Mouse (Mus musculus) kidney, postnatal 0 days (tissue): ENCODE results near the gene Fance. TPM values are rescaled to one million over a fixed set of nuclear protein-coding genes. Genes with fewer than 3 reads are reported as not detected.

Source experiments
- ATAC-seq: fragments of 200-750 bp; cut with Nextera tagmentation; replicated peaks from 2 replicates; pipeline ENCODE4 v1.8.0; 2017; ENCODE audit warnings: low read depth, moderate number of reproducible peaks, moderate TSS enrichment, moderate library complexity; ENCODE audit not compliant: low FRiP score
- DNase-seq: peaks from one replicate; pipeline ENCODE4 v3.0.0-alpha.2; 2016; ENCODE audit warnings: low spot score
- H3K27ac ChIP-seq: fragments of 300-500 bp; sonication (generic); 2 replicates; pipeline ENCODE4 v1.5.1; 2014; ENCODE audit warnings: mild to moderate bottlenecking
- H3K27me3 ChIP-seq: fragments of 300-500 bp; sonication (generic); 2 replicates; pipeline ENCODE4 v1.6.1; 2014; ENCODE audit warnings: low read length, mixed read lengths; ENCODE audit not compliant: insufficient read depth
- H3K36me3 ChIP-seq: fragments of 300-500 bp; sonication (generic); 2 replicates; pipeline ENCODE4 v1.6.1; 2014; ENCODE audit warnings: low read length, mixed read lengths; ENCODE audit not compliant: insufficient read depth
- H3K4me1 ChIP-seq: fragments of 300-500 bp; sonication (generic); replicated peaks from 2 replicates; pipeline ENCODE4 v1.6.1; 2014; ENCODE audit warnings: antibody characterized with exemption, low read length, mixed read lengths; ENCODE audit not compliant: insufficient read depth
- H3K4me2 ChIP-seq: fragments of 300-500 bp; sonication (generic); 2 replicates; pipeline ENCODE4 v1.6.1; 2014; ENCODE audit warnings: mild to moderate bottlenecking, low read length, moderate library complexity, mixed read lengths
- H3K4me3 ChIP-seq: fragments of 300-500 bp; sonication (generic); replicated peaks from 2 replicates; pipeline ENCODE4 v1.5.1; 2014; ENCODE audit warnings: low read depth, low read length
- H3K9ac ChIP-seq: fragments of 300-500 bp; sonication (generic); 2 replicates; pipeline ENCODE4 v1.6.1; 2014; ENCODE audit warnings: low read depth, low read length
- H3K9me3 ChIP-seq: fragments of 300-500 bp; sonication (generic); replicated peaks from 2 replicates; pipeline ENCODE4 v1.6.1; 2016; ENCODE audit warnings: low read length, inconsistent platforms, mixed read lengths
- CTCF ChIP-seq: IDR thresholded peaks from 2 replicates; pipeline ENCODE4 v1.5.1; 2016; ENCODE audit warnings: antibody characterized with exemption, low read depth, mild to moderate bottlenecking, moderate library complexity
- WGBS: fragments of 180-500 bp; shearing (Covaris S2); extraction: QIAGEN DNeasy Blood & Tissue Kit; methylation state at CpG from one replicate; pipeline ENCODE4 v1.1.7; 2014; 5-methylcytosine and 5-hydroxymethylcytosine counted together
- polyA plus RNA-seq: library from polyadenylated mRNA; unstranded; fragments of >200 nt; fragmentation: Nextera tagmentation; extraction: Ambion mirVana; gene quantifications from 2 replicates; pipeline ENCODE4 v1.2.1, GENCODE M21; 2015

Gene Fance
- polyA plus RNA-seq, 1 experiment from 2014 or later, result 29.5 TPM

GRCm38 (mm10) chr17:28325751-28326150 is 12.4 kb downstream of the Fance start:
- Histone ChIP-seq H3K9ac (no peak overlapping the region), H3K4me1 (peaks cover 18% of the 10 kb centered on the region; the same call in 1 of the 2 replicates), H3K4me3 (no peak overlapping the region), H3K4me2 (no peak overlapping the region), H3K27me3 (no peaks in the 10 kb centered on the region), H3K9me3 (no peaks in the 10 kb centered on the region), H3K36me3 (peaks cover 17% of the 10 kb centered on the region; the same call in 1 of the 2 replicates), H3K27ac (no peak overlapping the region)
- no peak for TF ChIP-seq CTCF
- ATAC-seq (no peak), DNase-seq (no peak)
- 84% methylated on average over 8 of the region's 8 CpGs for WGBS

- peaks cover 19% of the 10 kb centered on the region for H3K36me3 ChIP-seq
- peak overlapping the region; percentile 84 for H3K27ac ChIP-seq
- TF ChIP-seq CTCF, result no peak
- H3K4me1 ChIP-seq, result peaks cover 19% of the 10 kb centered on the region; the same call in 1 of the 2 replicates
- no peak overlapping the region for H3K4me3 ChIP-seq
- DNase-seq (no peak), ATAC-seq (no peak)
- 0 out of 2 replicates have a peak overlapping the region, but pooled peaks have one; percentile 57 for H3K9ac ChIP-seq
- H3K27me3 ChIP-seq, result no peaks in the 10 kb centered on the region
- WGBS, result 73% methylated on average over 3 of the region's 3 CpGs
- no peak overlapping the region for H3K4me2 ChIP-seq
- no peaks in the 10 kb centered on the region for H3K9me3 ChIP-seq
Observed at GRCm38 (mm10) chr17:28326951-28327350, 13.6 kb downstream of the Fance start.

- Histone ChIP-seq H3K4me2 (peak overlapping the region; percentile 74), H3K4me3 (peak overlapping the region; percentile 48), H3K9ac (peak overlapping the region; percentile 57), H3K4me1 (peaks cover 28% of the 10 kb centered on the region; the same call in 1 of the 2 replicates), H3K27me3 (no peaks in the 10 kb centered on the region), H3K9me3 (no peaks in the 10 kb centered on the region), H3K36me3 (peaks cover 24% of the 10 kb centered on the region), H3K27ac (peak overlapping the region; percentile 84)
- peak; percentile 58 for ATAC-seq
- DNase-seq, result no peak
- 3% methylated on average over 22 of the region's 22 CpGs for WGBS
- no peak for TF ChIP-seq CTCF
Observed at GRCm38 (mm10) chr17:28327673-28328325, 14.5 kb downstream of the Fance start.

- Histone ChIP-seq H3K36me3 (peaks cover 24% of the 10 kb centered on the region), H3K4me1 (peaks cover 34% of the 10 kb centered on the region; the same call in 1 of the 2 replicates), H3K9me3 (no peaks in the 10 kb centered on the region), H3K4me3 (peak within 1 kb of the TSS; percentile 48), H3K4me2 (peak within 1 kb of the TSS; percentile 74), H3K9ac (peak within 1 kb of the TSS; percentile 89), H3K27ac (peak within 1 kb of the TSS; percentile 84), H3K27me3 (no peaks in the 10 kb centered on the region)
- peak; percentile 97 for DNase-seq
- peak; percentile 94 for TF ChIP-seq CTCF
- ATAC-seq, result peak; percentile 81
- under 1% methylated on average over 67 of the region's 67 CpGs for WGBS
Observed at GRCm38 (mm10) chr17:28328366-28328928, 15.1 kb downstream of the Fance start, which contains the start of gene Rpl10a. Gene Rpl10a, plus strand, starts transcription at chr17:28328471.

DNA sequence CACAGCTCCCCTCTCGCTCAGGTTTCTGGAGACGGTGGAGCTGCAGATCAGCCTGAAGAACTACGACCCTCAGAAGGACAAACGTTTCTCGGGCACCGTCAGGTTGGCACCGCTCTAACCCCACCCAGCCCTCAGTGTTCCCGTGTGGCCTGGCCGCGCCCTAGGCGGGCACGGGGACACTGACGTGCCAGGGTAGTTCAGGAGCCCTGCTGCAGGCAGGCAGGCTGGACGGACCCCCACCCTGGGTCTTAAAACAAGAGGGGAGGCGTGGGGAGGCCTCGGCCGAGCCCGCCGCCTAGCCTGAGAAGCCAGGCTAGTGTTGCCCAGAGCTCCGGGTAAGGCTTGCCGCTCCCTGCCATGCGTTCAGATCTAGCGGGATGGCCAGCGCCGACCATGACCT is 15.6 kb downstream of the Fance start:
- Histone ChIP-seq H3K4me1 (peaks cover 36% of the 10 kb centered on the region; the same call in 1 of the 2 replicates), H3K4me3 (peak overlapping the region; percentile 48), H3K27me3 (no peaks in the 10 kb centered on the region), H3K9ac (peak overlapping the region; percentile 89), H3K9me3 (no peaks in the 10 kb centered on the region), H3K36me3 (peaks cover 22% of the 10 kb centered on the region), H3K4me2 (peak overlapping the region; percentile 74), H3K27ac (peak overlapping the region; percentile 84)
- no peak for TF ChIP-seq CTCF
- under 1% methylated on average over 25 of the region's 25 CpGs for WGBS
- ATAC-seq (no peak), DNase-seq (no peak)

DNA sequence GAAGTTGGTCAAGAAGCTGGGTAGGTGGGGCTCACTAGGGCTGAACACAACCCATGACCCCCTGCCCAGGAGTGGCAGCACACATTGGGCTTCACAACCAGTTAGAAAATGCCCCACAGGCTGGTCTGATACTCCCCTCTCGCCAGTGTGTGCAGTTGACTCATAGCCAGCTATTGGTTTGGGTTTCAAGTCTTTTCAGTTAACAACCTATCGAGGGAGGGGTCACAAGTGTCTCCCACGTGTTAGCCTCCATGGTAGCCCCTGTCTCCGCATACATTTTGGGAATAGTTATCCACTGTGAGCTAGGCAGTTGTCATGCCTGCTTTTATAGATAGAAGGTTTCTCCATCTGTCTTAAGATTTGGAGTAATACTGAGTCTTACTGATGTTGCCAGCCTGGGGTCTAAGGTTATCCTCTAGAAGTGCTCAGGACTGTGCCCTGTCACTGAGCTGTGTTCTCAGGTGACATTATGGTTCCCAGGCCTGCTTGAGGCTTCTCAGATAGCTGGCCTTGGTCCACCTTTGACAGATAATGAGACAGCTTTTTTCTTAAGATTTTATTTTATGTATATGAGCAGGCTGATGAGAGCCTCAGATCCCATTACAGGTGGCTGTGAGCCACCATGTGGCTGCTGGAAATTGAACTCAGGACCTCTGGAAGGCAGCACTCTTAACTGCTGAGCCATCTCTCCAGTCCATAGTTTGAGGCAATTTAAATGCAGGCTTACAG is 16.3 kb downstream of the Fance start:
- H3K9me3 ChIP-seq, result no peaks in the 10 kb centered on the region
- DNase-seq, result no peak
- H3K9ac ChIP-seq, result peak overlapping the region; percentile 89
- H3K27ac ChIP-seq, result peak overlapping the region; percentile 84
- 4% methylated on average over 4 of the region's 4 CpGs for WGBS
- no peak for TF ChIP-seq CTCF
- peak overlapping the region; percentile 48 for H3K4me3 ChIP-seq
- peaks cover 36% of the 10 kb centered on the region; the same call in 1 of the 2 replicates for H3K4me1 ChIP-seq
- H3K27me3 ChIP-seq, result no peaks in the 10 kb centered on the region
- peaks cover 22% of the 10 kb centered on the region for H3K36me3 ChIP-seq
- H3K4me2 ChIP-seq, result peak overlapping the region; percentile 74
- no peak for ATAC-seq
